Mouse (Mus musculus) heart, embryonic 14.5 days (tissue): Measurements from ENCODE around the gene Ppbp. TPM values are rescaled to one million over a fixed set of nuclear protein-coding genes. Genes with fewer than 3 reads are reported as not detected.
A peak's percentile ranks its signal among the peaks of the same experiment; 100 is the strongest.

ENCODE experiments used
- ATAC-seq: fragments of 200-750 bp; cut with Nextera tagmentation; 2 replicates; pipeline ENCODE4 v1.8.0; 2017; ENCODE audit warnings: low read depth, moderate TSS enrichment; ENCODE audit not compliant: insufficient number of reproducible peaks, insufficient read depth, low FRiP score
- H3K27ac ChIP-seq, 2 experiments: fragments of 200-500 bp in 1 of 2; fragments of 300-500 bp in 1 of 2; sonication (generic) in 1 of 2; replicated peaks in 1 of 2; 2 replicates each; pipeline ENCODE4 v1.5.1; 2012 to 2014; ENCODE audit warnings: low read depth in 2 of 2, low read length in 2 of 2, control low read depth in 1 of 2, mild to moderate bottlenecking in 1 of 2, mixed read lengths in 1 of 2; ENCODE audit not compliant: control insufficient read depth in 1 of 2, insufficient read depth in 1 of 2
- H3K27me3 ChIP-seq: fragments of 300-500 bp; sonication (generic); 2 replicates; pipeline ENCODE4 v1.6.1; 2014; ENCODE audit warnings: mild to moderate bottlenecking, low read length, control low read depth; ENCODE audit not compliant: control insufficient read depth, insufficient read depth
- H3K36me3 ChIP-seq: fragments of 300-500 bp; sonication (generic); 2 replicates; pipeline ENCODE4 v1.6.1; 2014; ENCODE audit warnings: mild to moderate bottlenecking, control low read depth, low read length, mixed read lengths; ENCODE audit not compliant: control insufficient read depth, insufficient read depth
- H3K4me1 ChIP-seq, 2 experiments: fragments of 200-500 bp in 1 of 2; fragments of 300-500 bp in 1 of 2; sonication (generic) in 1 of 2; 2 replicates each; pipeline ENCODE4 v1.6.1; 2012 to 2014; ENCODE audit warnings: low read length in 2 of 2, control low read depth in 1 of 2, mixed read lengths in 1 of 2; ENCODE audit not compliant: control insufficient read depth in 2 of 2, insufficient read depth in 2 of 2
- H3K4me2 ChIP-seq: fragments of 300-500 bp; sonication (generic); 2 replicates; pipeline ENCODE4 v1.6.1; 2014; ENCODE audit warnings: mild to moderate bottlenecking, low read length
- H3K4me3 ChIP-seq, 2 experiments: fragments of 200-500 bp in 1 of 2; fragments of 300-500 bp in 1 of 2; sonication (generic) in 1 of 2; 2 replicates each; pipeline ENCODE4 v1.5.1; 2012 to 2014; ENCODE audit warnings: low read length in 2 of 2, mild to moderate bottlenecking in 2 of 2, control low read depth in 1 of 2, low read depth in 1 of 2, moderate library complexity in 1 of 2; ENCODE audit not compliant: control insufficient read depth in 1 of 2, insufficient read depth in 1 of 2
- H3K9ac ChIP-seq: fragments of 300-500 bp; sonication (generic); 2 replicates; pipeline ENCODE4 v1.6.1; 2014; ENCODE audit warnings: mild to moderate bottlenecking, low read length
- H3K9me3 ChIP-seq: fragments of 300-500 bp; sonication (generic); 2 replicates; pipeline ENCODE4 v1.6.1; 2016; ENCODE audit warnings: low read length, control low read depth; ENCODE audit not compliant: control insufficient read depth
- WGBS: fragments of 180-500 bp; shearing (Covaris S2); extraction: QIAGEN DNeasy Blood & Tissue Kit; methylation state at CpG from one replicate; pipeline ENCODE4 v1.1.7; 2014; 5-methylcytosine and 5-hydroxymethylcytosine counted together
- polyA plus RNA-seq: library from polyadenylated mRNA; unstranded; fragments of >200 nt; fragmentation: Nextera tagmentation; extraction: Ambion mirVana; gene quantifications from 2 replicates; pipeline ENCODE4 v1.2.1, GENCODE M21; 2014

Gene Ppbp
- polyA plus RNA-seq, 1 experiment from 2014 or later: 3.8 TPM

DNA sequence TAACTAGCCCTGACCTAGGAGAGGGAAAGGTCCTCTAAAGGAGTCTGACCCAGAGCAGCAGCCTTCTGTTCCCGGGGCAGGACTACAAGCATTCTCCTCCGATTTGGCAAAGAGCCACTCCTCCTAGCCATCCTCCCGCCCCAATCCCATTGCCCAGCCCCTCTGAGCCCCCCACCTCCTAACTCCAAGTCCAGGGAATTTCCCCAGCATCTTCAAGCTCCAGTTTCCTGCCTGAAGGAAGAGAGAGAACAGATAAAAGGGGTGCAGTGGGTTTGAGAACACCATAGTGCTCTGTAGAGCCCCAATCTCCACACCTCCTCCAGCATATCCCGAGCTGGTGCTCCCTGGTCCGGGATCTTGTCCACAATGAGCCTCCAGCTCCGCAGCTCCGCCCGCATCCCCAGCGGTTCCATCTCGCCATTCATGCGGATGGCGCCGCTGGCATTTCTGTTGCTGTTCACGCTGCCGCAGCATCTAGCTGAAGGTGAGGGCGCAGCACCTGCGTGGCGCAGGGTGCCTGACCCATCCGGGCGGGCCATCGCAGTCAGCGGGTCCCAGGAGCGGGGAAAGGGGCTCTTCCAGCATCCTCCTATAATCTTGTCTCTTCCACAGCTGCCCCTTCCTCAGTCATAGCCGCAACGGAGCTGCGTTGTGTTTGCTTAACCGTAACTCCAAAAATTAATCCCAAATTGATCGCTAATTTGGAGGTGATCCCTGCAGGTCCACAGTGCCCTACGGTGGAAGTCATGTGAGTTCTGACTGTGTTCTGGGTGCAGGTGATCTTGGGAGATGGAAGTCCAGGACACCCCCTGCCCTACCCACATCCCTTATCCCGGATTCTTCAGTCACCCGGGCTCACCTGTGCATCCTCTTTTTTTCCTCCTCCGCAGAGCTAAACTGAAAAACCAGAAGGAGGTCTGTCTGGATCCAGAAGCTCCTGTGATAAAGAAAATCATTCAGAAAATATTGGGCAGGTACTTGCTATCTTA lies 8.9 kb upstream of the Ppbp start, which contains the start of gene Cxcl5:
Gene Cxcl5, plus strand, starts transcription at position 284 of the 989 bp plus-strand sequence.
- H3K9me3 ChIP-seq: no peaks in the 10 kb centered on the region
- H3K9ac ChIP-seq: no peak within 1 kb of the TSS
- no peak for ATAC-seq
- H3K27me3 ChIP-seq: peaks cover 20% of the 10 kb centered on the region
- H3K4me1 ChIP-seq: peaks cover 4 to 13% of the 10 kb centered on the region in 2 experiments; a peak in 2 of 4 replicates
- H3K27ac ChIP-seq: no peak within 1 kb of the TSS
- H3K4me2 ChIP-seq: peak within 1 kb of the TSS; percentile 53
- peak within 1 kb of the TSS; percentile 16 to 18; a peak in 3 of 4 replicates for H3K4me3 ChIP-seq
- 5% methylated on average over 32 of the region's 32 CpGs for WGBS
- H3K36me3 ChIP-seq: no peaks in the 10 kb centered on the region

- Histone ChIP-seq H3K27ac (no peak overlapping the region), H3K9me3 (no peaks in the 10 kb centered on the region), H3K36me3 (no peaks in the 10 kb centered on the region), H3K27me3 (peaks cover 20% of the 10 kb centered on the region), H3K9ac (no peak overlapping the region), H3K4me1 (peaks cover 4 to 13% of the 10 kb centered on the region in 2 experiments; a peak in 2 of 4 replicates), H3K4me3 (no peak overlapping the region), H3K4me2 (no peak overlapping the region)
- ATAC-seq: no peak
- WGBS: 42% methylated on average over 4 of the region's 4 CpGs
These were observed 8.0 kb upstream of the Ppbp start for GRCm38 (mm10) chr5:90760303-90760702.

DNA sequence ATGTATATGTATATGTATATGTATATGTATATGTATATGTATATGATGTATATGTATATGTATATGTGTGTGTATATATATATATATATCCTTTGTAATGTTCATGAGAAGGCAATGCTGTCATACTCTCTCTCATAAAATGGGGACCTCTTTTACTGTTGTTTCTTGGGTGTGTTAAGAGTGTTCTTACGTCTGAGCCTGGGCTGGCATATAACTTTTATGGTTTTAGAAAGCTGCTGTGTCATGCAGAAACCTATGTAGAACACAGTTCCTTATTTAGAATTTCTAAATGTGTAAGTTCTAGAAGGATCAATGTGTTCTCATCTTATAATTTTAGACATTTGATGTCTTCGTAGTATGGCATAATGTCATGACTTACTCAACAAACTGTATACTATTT lies 7.5 kb upstream of the Ppbp start:
- no peak overlapping the region for H3K9ac ChIP-seq
- H3K36me3 ChIP-seq: no peaks in the 10 kb centered on the region
- H3K27ac ChIP-seq: no peak overlapping the region
- no peak overlapping the region for H3K4me3 ChIP-seq
- H3K4me2 ChIP-seq: no peak overlapping the region
- H3K4me1 ChIP-seq: peaks cover 4 to 13% of the 10 kb centered on the region in 2 experiments; a peak in 2 of 4 replicates
- WGBS: 86% methylated on average over 2 of the region's 2 CpGs
- H3K27me3 ChIP-seq: peaks cover 20% of the 10 kb centered on the region
- no peak for ATAC-seq
- no peaks in the 10 kb centered on the region for H3K9me3 ChIP-seq

DNA sequence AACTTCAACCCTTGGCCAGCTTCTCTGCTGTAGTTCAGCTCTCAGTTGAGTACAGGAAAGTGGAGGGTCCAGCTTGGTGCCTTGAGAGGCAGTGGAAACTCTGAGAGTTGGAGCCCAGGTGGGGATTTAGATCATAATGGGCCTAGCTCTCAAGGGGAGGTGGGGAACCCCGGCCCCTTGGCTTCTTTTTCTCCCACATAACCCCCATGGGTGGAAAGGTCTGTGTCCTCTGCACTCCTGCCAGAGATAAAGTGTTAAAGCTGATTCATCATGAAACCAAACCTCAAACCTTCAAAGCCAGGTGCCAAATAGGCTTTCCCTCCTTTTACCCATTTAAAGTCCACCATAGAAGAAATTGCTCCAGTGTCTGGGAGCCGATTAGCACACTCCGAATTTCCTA lies 6.5 kb upstream of the Ppbp start:
- 76% methylated on average over 3 of the region's 3 CpGs for WGBS
- H3K9ac ChIP-seq: no peak overlapping the region
- no peaks in the 10 kb centered on the region for H3K9me3 ChIP-seq
- peaks cover 20% of the 10 kb centered on the region for H3K27me3 ChIP-seq
- no peaks in the 10 kb centered on the region for H3K36me3 ChIP-seq
- no peak for ATAC-seq
- H3K4me1 ChIP-seq: peaks cover 4 to 13% of the 10 kb centered on the region in 2 experiments; a peak in 2 of 4 replicates
- no peak overlapping the region for H3K4me3 ChIP-seq
- H3K27ac ChIP-seq: no peak overlapping the region
- no peak overlapping the region for H3K4me2 ChIP-seq

- H3K27ac ChIP-seq: no peak overlapping the region
- WGBS: 71% methylated on average over 12 of the region's 12 CpGs
- peaks cover 4% of the 10 kb centered on the region in 2 experiments; a peak in 2 of 4 replicates for H3K4me1 ChIP-seq
- H3K27me3 ChIP-seq: peaks cover 11% of the 10 kb centered on the region
- ATAC-seq: no peak
- no peak overlapping the region for H3K4me3 ChIP-seq
- no peak overlapping the region for H3K4me2 ChIP-seq
- no peaks in the 10 kb centered on the region for H3K36me3 ChIP-seq
- H3K9me3 ChIP-seq: no peaks in the 10 kb centered on the region
- H3K9ac ChIP-seq: no peak overlapping the region
These were observed 4.2 kb upstream of the Ppbp start for GRCm38 (mm10) chr5:90763912-90764665.

DNA sequence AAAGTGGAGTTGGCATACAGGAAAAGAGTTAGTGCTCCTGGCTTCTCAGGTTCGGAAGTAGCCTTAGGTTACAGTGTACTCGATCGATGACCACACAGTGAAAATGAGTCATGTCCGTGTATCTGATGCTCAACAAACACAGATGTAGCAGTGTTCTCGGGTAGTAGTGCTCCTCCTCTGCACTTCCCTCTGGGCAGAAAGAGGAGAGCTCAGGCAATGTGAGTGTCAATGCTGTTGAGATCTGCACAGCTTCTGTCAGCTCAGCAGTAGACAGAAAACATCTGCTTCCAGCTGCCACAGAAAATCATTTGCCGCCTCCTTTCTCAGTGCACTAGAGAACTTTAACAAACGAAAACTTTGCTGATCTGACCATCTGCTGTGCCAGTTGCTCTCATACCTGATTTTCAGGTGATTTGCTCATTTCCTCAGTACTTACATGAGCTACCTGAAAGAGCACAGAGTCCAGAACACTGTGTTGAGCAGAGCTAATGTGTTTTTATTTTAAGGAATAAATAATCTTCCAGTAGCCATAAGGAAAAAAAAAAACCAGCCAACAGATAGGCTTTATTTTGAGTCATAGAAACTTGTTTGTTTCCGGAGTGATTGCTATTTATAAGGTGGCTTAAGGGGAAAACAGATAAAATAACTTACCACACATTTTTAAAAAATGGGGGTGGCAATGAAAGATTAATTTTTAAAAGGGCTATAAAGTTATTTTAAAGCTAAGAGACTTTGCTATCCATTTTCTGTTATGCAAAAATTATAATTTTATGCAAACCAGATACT lies 2.3 kb upstream of the Ppbp start:
- Histone ChIP-seq H3K4me2 (no peak overlapping the region), H3K9me3 (no peaks in the 10 kb centered on the region), H3K4me1 (no peaks in the 10 kb centered on the region), H3K27ac (no peak overlapping the region), H3K27me3 (no peaks in the 10 kb centered on the region), H3K4me3 (no peak overlapping the region), H3K36me3 (no peaks in the 10 kb centered on the region), H3K9ac (no peak overlapping the region)
- 50% methylated on average over 8 of the region's 8 CpGs for WGBS
- no peak for ATAC-seq

GRCm38 (mm10) chr5:90771369-90771768 lies 3.1 kb downstream of the Ppbp start:
- Histone ChIP-seq H3K4me1 (peaks cover 4 to 6% of the 10 kb centered on the region in 2 experiments; a peak in 3 of 4 replicates), H3K9me3 (no peaks in the 10 kb centered on the region), H3K36me3 (no peaks in the 10 kb centered on the region), H3K9ac (no peak overlapping the region), H3K27ac (no peak overlapping the region), H3K4me2 (no peak overlapping the region), H3K4me3 (no peak overlapping the region), H3K27me3 (no peaks in the 10 kb centered on the region)
- WGBS: 65% methylated on average over 3 of the region's 3 CpGs
- ATAC-seq: no peak
